Mouse (Mus musculus): ENCODE measurements at regions not wholly inside any gene's neighbourhood (a gene's known extent, or its start where the extent isn't known, plus 50 kb on each side); places are given as distances from the start of the nearest gene placed in this dataset.
"Not testable (repeated sequence)": the region's sequence is repeated elsewhere in the genome, so short reads cannot be mapped to it uniquely, and the experiment has no call there.

- Histone ChIP-seq H3K27ac (ENCODE audit: insufficient read depth, low read length) (no peak overlapping the region), H3K4me1 (ENCODE audit: control insufficient read depth, insufficient read depth, low read length) (no peaks in the 10 kb centered on the region), H3K4me3 (ENCODE audit: insufficient read depth, low read length) (no peak overlapping the region)
- TF ChIP-seq CTCF (IDR thresholded peaks at IDR 0.05; ENCODE audit: borderline replicate concordance, insufficient read depth, low read length) (no peak), POLR2A (IDR thresholded peaks at IDR 0.05; ENCODE audit: low read depth, low read length) (no peak)
Observed at GRCm38 (mm10) chr7:73827549-73827948, 87.4 kb downstream of the Fam174b start.

- Histone ChIP-seq H3K4me1 (ENCODE audit: control insufficient read depth, insufficient read depth, low read length) (no peaks in the 10 kb centered on the region), H3K4me3 (ENCODE audit: insufficient read depth, low read length) (no peak overlapping the region)
- TF ChIP-seq POLR2A (IDR thresholded peaks at IDR 0.05; ENCODE audit: low read depth, low read length) (no peak), CTCF (IDR thresholded peaks at IDR 0.05; ENCODE audit: borderline replicate concordance, insufficient read depth, low read length) (no peak)
Observed at GRCm38 (mm10) chr7:73830581-73830980, 90.5 kb downstream of the Fam174b start.

GRCm38 (mm10) chr7:73840381-73840780 is 100.3 kb downstream of the Fam174b start:
- Histone ChIP-seq H3K27ac (ENCODE audit: insufficient read depth, low read length) (no peak overlapping the region), H3K4me1 (ENCODE audit: control insufficient read depth, insufficient read depth, low read length) (no peaks in the 10 kb centered on the region), H3K4me3 (ENCODE audit: insufficient read depth, low read length) (no peak overlapping the region)
- TF ChIP-seq POLR2A (IDR thresholded peaks at IDR 0.05; ENCODE audit: low read depth, low read length) (no peak), CTCF (IDR thresholded peaks at IDR 0.05; ENCODE audit: borderline replicate concordance, insufficient read depth, low read length) (no peak)

More at GRCm38 (mm10) chr7:73830581-73830980, 90.5 kb downstream of the Fam174b start:
- H3K27ac ChIP-seq (ENCODE audit: insufficient read depth, low read length), result no peak overlapping the region

- no peak overlapping the region for H3K4me3 ChIP-seq (ENCODE audit: insufficient read depth, low read length)
- H3K27ac ChIP-seq (ENCODE audit: insufficient read depth, low read length), result no peak overlapping the region
- TF ChIP-seq POLR2A (IDR thresholded peaks at IDR 0.05; ENCODE audit: low read depth, low read length) (no peak), CTCF (IDR thresholded peaks at IDR 0.05; ENCODE audit: borderline replicate concordance, insufficient read depth, low read length) (no peak)
- no peaks in the 10 kb centered on the region for H3K4me1 ChIP-seq (ENCODE audit: control insufficient read depth, insufficient read depth, low read length)
Observed at GRCm38 (mm10) chr7:73852184-73852583, 112.1 kb downstream of the Fam174b start.

GRCm38 (mm10) chr7:73853296-73853950 is 113.3 kb downstream of the Fam174b start:
- not testable (repeated sequence) for H3K27ac ChIP-seq (ENCODE audit: insufficient read depth, low read length); H3K4me1 ChIP-seq (ENCODE audit: control insufficient read depth, insufficient read depth, low read length); H3K4me3 ChIP-seq (ENCODE audit: insufficient read depth, low read length)

GRCm38 (mm10) chr7:73855489-73855888 is 115.4 kb downstream of the Fam174b start:
- Histone ChIP-seq H3K27ac (ENCODE audit: insufficient read depth, low read length) (no peak overlapping the region), H3K4me1 (ENCODE audit: control insufficient read depth, insufficient read depth, low read length) (no peaks in the 10 kb centered on the region), H3K4me3 (ENCODE audit: insufficient read depth, low read length) (no peak overlapping the region)
- TF ChIP-seq POLR2A (IDR thresholded peaks at IDR 0.05; ENCODE audit: low read depth, low read length), result no peak
- TF ChIP-seq CTCF (IDR thresholded peaks at IDR 0.05; ENCODE audit: borderline replicate concordance, insufficient read depth, low read length), result peak; percentile 64

GRCm38 (mm10) chr7:73856908-73857307 is 116.8 kb downstream of the Fam174b start:
- H3K27ac ChIP-seq (ENCODE audit: insufficient read depth, low read length), result no peak overlapping the region
- H3K4me1 ChIP-seq (ENCODE audit: control insufficient read depth, insufficient read depth, low read length), result no peaks in the 10 kb centered on the region
- no peak overlapping the region for H3K4me3 ChIP-seq (ENCODE audit: insufficient read depth, low read length)
- no peak for TF ChIP-seq CTCF (IDR thresholded peaks at IDR 0.05; ENCODE audit: borderline replicate concordance, insufficient read depth, low read length)
- no peak for TF ChIP-seq POLR2A (IDR thresholded peaks at IDR 0.05; ENCODE audit: low read depth, low read length)

- H3K4me3 ChIP-seq (ENCODE audit: insufficient read depth, low read length), result no peak overlapping the region
- H3K4me1 ChIP-seq (ENCODE audit: control insufficient read depth, insufficient read depth, low read length), result no peaks in the 10 kb centered on the region
- TF ChIP-seq POLR2A (IDR thresholded peaks at IDR 0.05; ENCODE audit: low read depth, low read length) (no peak), CTCF (IDR thresholded peaks at IDR 0.05; ENCODE audit: borderline replicate concordance, insufficient read depth, low read length) (no peak)
- H3K27ac ChIP-seq (ENCODE audit: insufficient read depth, low read length), result no peak overlapping the region
Observed at GRCm38 (mm10) chr7:73865086-73865485, 125.0 kb downstream of the Fam174b start.

GRCm38 (mm10) chr7:73872181-73872580 is 132.1 kb downstream of the Fam174b start:
- Histone ChIP-seq H3K4me1 (ENCODE audit: control insufficient read depth, insufficient read depth, low read length) (no peaks in the 10 kb centered on the region), H3K27ac (ENCODE audit: insufficient read depth, low read length) (no peak overlapping the region), H3K4me3 (ENCODE audit: insufficient read depth, low read length) (no peak overlapping the region)
- no peak for TF ChIP-seq CTCF (IDR thresholded peaks at IDR 0.05; ENCODE audit: borderline replicate concordance, insufficient read depth, low read length)
- no peak for TF ChIP-seq POLR2A (IDR thresholded peaks at IDR 0.05; ENCODE audit: low read depth, low read length)

GRCm38 (mm10) chr7:73881252-73882042 is 132.0 kb downstream of the St8sia2 start:
- Histone ChIP-seq H3K27ac (ENCODE audit: insufficient read depth, low read length) (no peak overlapping the region), H3K4me1 (ENCODE audit: control insufficient read depth, insufficient read depth, low read length) (no peaks in the 10 kb centered on the region)
- TF ChIP-seq CTCF (IDR thresholded peaks at IDR 0.05; ENCODE audit: borderline replicate concordance, insufficient read depth, low read length) (no peak), POLR2A (IDR thresholded peaks at IDR 0.05; ENCODE audit: low read depth, low read length) (no peak)

More at GRCm38 (mm10) chr7:73881252-73882042, 132.0 kb downstream of the St8sia2 start:
- H3K4me3 ChIP-seq (ENCODE audit: insufficient read depth, low read length), result no peak overlapping the region
